24 mouse cellular contexts compared by ENCODE assay signal in genomic region chr19:59395739-59396138, GRCm38 (mm10). TPM values are rescaled to one million over a fixed set of nuclear protein-coding genes. Genes with fewer than 3 reads are reported as not detected.
DNase-seq lines count a peak whose midpoint lies in the region; ATAC-seq and TF ChIP-seq lines count a peak whose summit lies in the region.
"Had no signal": no experiment of that assay in that cellular context is flagged by ENCODE, and none has a peak within 500 bp of the region (broad histone marks: within the 10 kb centered on the region; RNA-seq: fewer than 3 reads in every experiment).

No protein-coding gene starts in this region.

- H3K4me1 ChIP-seq in heart, embryonic 14.5 days (ENCODE audit: control insufficient read depth in 2 of 2, insufficient read depth in 2 of 2, low read length in 2 of 2), result peaks cover 4 to 5% of the 10 kb centered on the region in 2 experiments; a peak in 3 of 4 replicates
- peaks cover 3% of the 10 kb centered on the region; the same call in 1 of the 2 replicates for H3K4me1 ChIP-seq in stomach, embryonic 15.5 days
- H3K4me1 ChIP-seq in stomach, postnatal 0 days (replicated peaks; ENCODE audit: control insufficient read depth, insufficient read depth), result no peaks in the 10 kb centered on the region
- H3K4me1 ChIP-seq in hindbrain, embryonic 14.5 days (replicated peaks; ENCODE audit: control insufficient read depth, insufficient read depth, low read length), result no peaks in the 10 kb centered on the region
- H3K4me1 ChIP-seq: embryonic facial prominence, embryonic 15.5 days; liver, embryonic 12.5 days; megakaryocyte, embryonic 14.5 days had no signal

- H3K27me3 ChIP-seq in heart, embryonic 14.5 days (ENCODE audit: control insufficient read depth, insufficient read depth, low read length), result peaks cover 45% of the 10 kb centered on the region
- H3K27me3 ChIP-seq in stomach, embryonic 15.5 days (replicated peaks), result no peaks in the 10 kb centered on the region
- H3K27me3 ChIP-seq in stomach, postnatal 0 days (ENCODE audit: control insufficient read depth, insufficient read depth, low read length), result no peaks in the 10 kb centered on the region
- H3K27me3 ChIP-seq in hindbrain, embryonic 14.5 days (ENCODE audit: control insufficient read depth, insufficient read depth, low read length), result peaks cover 43% of the 10 kb centered on the region

- 36% methylated on average over 9 of the region's 9 CpGs for WGBS in heart, embryonic 14.5 days
- WGBS in stomach, embryonic 15.5 days, result 36% methylated on average over 9 of the region's 9 CpGs
- WGBS in stomach, postnatal 0 days, result 32% methylated on average over 9 of the region's 9 CpGs
- WGBS in hindbrain, embryonic 14.5 days, result 75% methylated on average over 9 of the region's 9 CpGs

- H3K9me3 ChIP-seq in heart, embryonic 14.5 days (ENCODE audit: control insufficient read depth, low read length), result no peaks in the 10 kb centered on the region
- no peaks in the 10 kb centered on the region for H3K9me3 ChIP-seq in stomach, embryonic 15.5 days
- H3K9me3 ChIP-seq in stomach, postnatal 0 days (ENCODE audit: control insufficient read depth, low read length), result no peaks in the 10 kb centered on the region
- no peaks in the 10 kb centered on the region for H3K9me3 ChIP-seq in hindbrain, embryonic 14.5 days (ENCODE audit: control insufficient read depth, low read length)
- H3K9me3 ChIP-seq: embryonic facial prominence, embryonic 15.5 days; hindbrain, embryonic 12.5 days; kidney, embryonic 15.5 days; limb, embryonic 13.5 days; liver, embryonic 12.5 days; megakaryocyte, embryonic 14.5 days; neural tube, embryonic 12.5 days had no signal

- no peak overlapping the region for H3K4me3 ChIP-seq in heart, embryonic 14.5 days (ENCODE audit: control insufficient read depth in 1 of 2, insufficient read depth in 1 of 2, low read depth in 1 of 2, low read length in 2 of 2)
- H3K4me3 ChIP-seq in stomach, embryonic 15.5 days (replicated peaks), result no peak overlapping the region
- H3K4me3 ChIP-seq in stomach, postnatal 0 days (ENCODE audit: low read depth, low read length), result no peak overlapping the region
- H3K4me3 ChIP-seq in hindbrain, embryonic 14.5 days (replicated peaks; ENCODE audit: low read length), result no peak overlapping the region
- H3K4me3 ChIP-seq: embryonic facial prominence, embryonic 15.5 days; heart, adult 2 months; hindbrain, embryonic 12.5 days; kidney, embryonic 15.5 days; limb, embryonic 13.5 days; liver, embryonic 12.5 days; megakaryocyte, embryonic 14.5 days; neural tube, embryonic 12.5 days had no signal

- no peak for DNase-seq in heart, postnatal 4 days
- DNase-seq in left cerebral cortex, postnatal 4 days, result peak; percentile 22
- no peak for DNase-seq in left cerebral cortex, postnatal 10 days (ENCODE audit: extremely low spot score in 1 of 2, low spot score in 2 of 2)
- DNase-seq in stomach, postnatal 0 days (ENCODE audit: low spot score), result no peak
- no peak for DNase-seq in hindbrain, embryonic 14.5 days (ENCODE audit: low spot score)
- DNase-seq: adrenal gland, adult 2 months; cerebellum, adult 2 months; gastrocnemius, postnatal 25 days; heart, postnatal 14 days; kidney, adult 11 months; lung, adult 18-20 months; midbrain, embryonic 14.5 days; thymus, postnatal 25 days had no signal

- intact Hi-C loops in left cerebral cortex, postnatal 4 days (cut with DNase I), result no loop called here
- intact Hi-C loops in left cerebral cortex, postnatal 10 days (cut with DNase I), result no loop called here

- TF ChIP-seq EP300 in stomach, postnatal 0 days (optimal IDR thresholded peaks at IDR 0.05), result no peak

- H3K27ac ChIP-seq in heart, embryonic 14.5 days (replicated peaks in 1 of 2; ENCODE audit: control insufficient read depth in 1 of 2, insufficient read depth in 1 of 2, low read depth in 2 of 2, low read length in 2 of 2), result no peak overlapping the region; a peak in 1 of 4 replicates
- H3K27ac ChIP-seq in stomach, embryonic 15.5 days, result no peak overlapping the region
- no peak overlapping the region for H3K27ac ChIP-seq in stomach, postnatal 0 days (replicated peaks)
- no peak overlapping the region for H3K27ac ChIP-seq in hindbrain, embryonic 14.5 days
- H3K27ac ChIP-seq: embryonic facial prominence, embryonic 15.5 days; heart, adult 2 months; hindbrain, embryonic 12.5 days; kidney, embryonic 15.5 days; limb, embryonic 13.5 days; liver, embryonic 12.5 days; neural tube, embryonic 12.5 days had no signal

- no peak overlapping the region for H3K9ac ChIP-seq in heart, embryonic 14.5 days (ENCODE audit: low read length)
- no peak overlapping the region for H3K9ac ChIP-seq in stomach, embryonic 15.5 days
- no peak overlapping the region for H3K9ac ChIP-seq in stomach, postnatal 0 days (ENCODE audit: low read length)
- no peak overlapping the region for H3K9ac ChIP-seq in hindbrain, embryonic 14.5 days
- H3K9ac ChIP-seq: embryonic facial prominence, embryonic 15.5 days; hindbrain, embryonic 12.5 days; kidney, embryonic 15.5 days; limb, embryonic 13.5 days; liver, embryonic 12.5 days; neural tube, embryonic 12.5 days had no signal

- peak; percentile 43; the same call in 1 of the 2 replicates for ATAC-seq in heart, embryonic 14.5 days (ENCODE audit: insufficient number of reproducible peaks, insufficient read depth, low FRiP score, low read depth)
- 0 out of 2 replicates have a peak, but pooled peaks have one; percentile 10 for ATAC-seq in stomach, embryonic 15.5 days (ENCODE audit: insufficient read depth, low FRiP score, low read depth)
- ATAC-seq in stomach, postnatal 0 days (ENCODE audit: low FRiP score, low TSS enrichment), result no peak
- no peak for ATAC-seq in hindbrain, embryonic 14.5 days (ENCODE audit: low FRiP score)
- ATAC-seq: forebrain, embryonic 14.5 days; liver, embryonic 12.5 days had no signal

- H3K36me3 ChIP-seq in heart, embryonic 14.5 days (ENCODE audit: control insufficient read depth, insufficient read depth, low read length), result no peaks in the 10 kb centered on the region
- H3K36me3 ChIP-seq in stomach, embryonic 15.5 days, result no peaks in the 10 kb centered on the region
- no peaks in the 10 kb centered on the region for H3K36me3 ChIP-seq in stomach, postnatal 0 days (ENCODE audit: control insufficient read depth, insufficient read depth, low read length)
- H3K36me3 ChIP-seq in hindbrain, embryonic 14.5 days (replicated peaks; ENCODE audit: control insufficient read depth, insufficient read depth), result no peaks in the 10 kb centered on the region
- H3K36me3 ChIP-seq: embryonic facial prominence, embryonic 15.5 days; hindbrain, embryonic 12.5 days; kidney, embryonic 15.5 days; limb, embryonic 13.5 days; liver, embryonic 12.5 days; neural tube, embryonic 12.5 days had no signal

- no peak for TF ChIP-seq CTCF in stomach, postnatal 0 days (IDR thresholded peaks at IDR 0.05; ENCODE audit: low read depth)

- H3K4me2 ChIP-seq in heart, embryonic 14.5 days (ENCODE audit: low read length), result no peak overlapping the region
- H3K4me2 ChIP-seq in stomach, embryonic 15.5 days, result no peak overlapping the region
- H3K4me2 ChIP-seq in stomach, postnatal 0 days (replicated peaks; ENCODE audit: low read depth), result no peak overlapping the region
- H3K4me2 ChIP-seq in hindbrain, embryonic 14.5 days (replicated peaks), result no peak overlapping the region
- H3K4me2 ChIP-seq: embryonic facial prominence, embryonic 15.5 days; hindbrain, embryonic 12.5 days; kidney, embryonic 15.5 days; limb, embryonic 13.5 days; liver, embryonic 12.5 days; neural tube, embryonic 12.5 days had no signal

RNA-seq across cellular contexts. Expression of gene Pdzd8, which starts 50.2 kb away (rescaled TPM):
- polyA plus RNA-seq in heart, embryonic 14.5 days (2014; fragmentation: Nextera tagmentation; extraction: Ambion mirVana), result 11.7 and 12.6 TPM in 2 replicates
- total RNA-seq in heart, postnatal 4 days (2021), result 10 to 100 TPM; 40.0 to 40.8 TPM
- total RNA-seq in left cerebral cortex, postnatal 4 days (2021), result 10 to 100 TPM; 49.5 to 49.6 TPM
- 10 to 100 TPM; 59.1 to 60.2 TPM for total RNA-seq in left cerebral cortex, postnatal 10 days (2021)
- polyA plus RNA-seq in stomach, embryonic 15.5 days (2015; fragmentation: Nextera tagmentation; extraction: Ambion mirVana), result 10.6 and 11.6 TPM in 2 replicates
- 4.4 and 4.8 TPM in 2 replicates for polyA plus RNA-seq in stomach, postnatal 0 days (2015; fragmentation: Nextera tagmentation; extraction: Ambion mirVana)
- 17.5 and 18.6 TPM in 2 replicates for polyA plus RNA-seq in hindbrain, embryonic 14.5 days (2014; fragmentation: Nextera tagmentation; extraction: Ambion mirVana)

Comparison
In these comparisons a context has a peak if more than half of its experiments do, and no peak if none do; other contexts are left out.
1. ATAC-seq: peak in heart, embryonic 14.5 days (single experiment) and stomach, embryonic 15.5 days (single experiment); none in stomach, postnatal 0 days (single experiment) and hindbrain, embryonic 14.5 days (single experiment).